Mouse (Mus musculus) intestine, embryonic 15.5 days (tissue): Measurements from ENCODE around the gene 1810009J06Rik. TPM values are rescaled to one million over a fixed set of nuclear protein-coding genes. Genes with fewer than 3 reads are reported as not detected.
"Not testable (repeated sequence)": the region's sequence is repeated elsewhere in the genome, so short reads cannot be mapped to it uniquely, and the experiment has no call there.

Experiments
- ATAC-seq: fragments of 200-750 bp; cut with Nextera tagmentation; 2 replicates; pipeline ENCODE4 v1.8.0; 2017; ENCODE audit warnings: moderate TSS enrichment, moderate library complexity
- H3K27ac ChIP-seq: fragments of 300-500 bp; sonication (generic); 2 replicates; pipeline ENCODE4 v1.5.1; 2015; ENCODE audit warnings: mild to moderate bottlenecking, inconsistent platforms
- H3K27me3 ChIP-seq: fragments of 300-500 bp; sonication (generic); replicated peaks from 2 replicates; pipeline ENCODE4 v1.6.1; 2015; ENCODE audit warnings: inconsistent platforms
- H3K36me3 ChIP-seq: fragments of 300-500 bp; sonication (generic); 2 replicates; pipeline ENCODE4 v1.6.1; 2015; ENCODE audit warnings: inconsistent platforms
- H3K4me1 ChIP-seq: fragments of 300-500 bp; sonication (generic); replicated peaks from 2 replicates; pipeline ENCODE4 v1.6.1; 2015; ENCODE audit warnings: inconsistent platforms
- H3K4me2 ChIP-seq: fragments of 300-500 bp; sonication (generic); replicated peaks from 2 replicates; pipeline ENCODE4 v1.6.1; 2015; ENCODE audit warnings: mild to moderate bottlenecking, inconsistent platforms
- H3K4me3 ChIP-seq: fragments of 300-500 bp; sonication (generic); replicated peaks from 2 replicates; pipeline ENCODE4 v1.5.1; 2015; ENCODE audit warnings: inconsistent platforms
- H3K9ac ChIP-seq: fragments of 300-500 bp; sonication (generic); 2 replicates; pipeline ENCODE4 v1.6.1; 2015; ENCODE audit warnings: inconsistent platforms
- H3K9me3 ChIP-seq: fragments of 300-500 bp; sonication (generic); 2 replicates; pipeline ENCODE4 v1.6.1; 2016; ENCODE audit warnings: inconsistent platforms
- WGBS: fragments of 180-500 bp; shearing (Covaris S2); methylation state at CpG from one replicate; pipeline ENCODE4 v1.1.7; 2015; 5-methylcytosine and 5-hydroxymethylcytosine counted together
- polyA plus RNA-seq: library from polyadenylated mRNA; unstranded; fragments of >200 nt; fragmentation: Nextera tagmentation; extraction: Ambion mirVana; gene quantifications from 2 replicates; pipeline ENCODE4 v1.2.1, GENCODE M21; 2015

The 1810009J06Rik gene
- 0.42 TPM in 1 of 2 replicates, not detected in the other for polyA plus RNA-seq

DNA sequence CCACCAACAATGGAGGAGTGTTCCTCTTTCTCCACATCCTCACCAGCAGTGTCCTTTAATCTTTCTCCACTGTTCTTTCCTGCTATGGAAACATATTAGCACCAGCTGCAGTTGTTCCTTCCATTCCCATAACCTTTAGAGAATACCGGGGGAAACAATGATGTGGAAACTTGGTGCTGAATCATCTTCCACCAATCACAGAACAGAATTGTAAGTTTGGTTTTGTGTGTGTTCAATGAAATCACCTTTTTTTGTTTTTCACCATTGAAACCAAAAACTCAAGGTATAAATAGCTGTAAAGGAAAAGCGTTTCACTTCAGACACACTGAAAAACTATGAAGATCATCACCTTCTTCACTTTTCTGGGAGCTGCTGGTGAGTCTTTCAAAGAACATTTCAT lies at the start of gene 1810009J06Rik:
Gene 1810009J06Rik, plus strand, starts transcription at position 301 of the 400 bp plus-strand sequence.
- not testable (repeated sequence) for ATAC-seq, H3K27me3 ChIP-seq

DNA sequence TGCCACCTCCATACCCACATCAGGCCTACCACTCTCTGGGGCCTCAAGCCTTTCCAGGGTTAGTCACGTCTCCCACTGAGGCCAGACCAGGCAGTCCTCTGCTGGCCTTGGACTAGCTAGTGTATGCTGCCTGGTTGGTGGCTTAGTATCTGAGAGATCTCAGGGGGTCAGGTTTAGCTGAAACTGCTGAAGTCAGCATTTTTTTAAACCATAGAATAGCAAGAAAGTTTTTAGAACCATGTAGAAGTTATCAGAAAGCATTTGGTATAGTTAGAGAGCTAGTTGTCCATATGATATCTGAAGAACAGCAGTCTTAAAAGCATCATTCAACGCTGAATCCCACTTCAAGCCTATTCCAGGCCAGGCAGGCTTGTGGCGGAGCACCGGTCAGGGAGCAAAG lies 44.6 kb upstream of the 1810009J06Rik start:
- H3K36me3 ChIP-seq, result no peaks in the 10 kb centered on the region
- ATAC-seq, result no peak
- H3K9me3 ChIP-seq, result no peaks in the 10 kb centered on the region
- 82% methylated on average over 4 of the region's 4 CpGs for WGBS
- H3K4me3 ChIP-seq, result no peak overlapping the region
- H3K4me1 ChIP-seq, result no peaks in the 10 kb centered on the region
- H3K9ac ChIP-seq, result no peak overlapping the region
- no peaks in the 10 kb centered on the region for H3K27me3 ChIP-seq
- H3K27ac ChIP-seq, result no peak overlapping the region
- no peak overlapping the region for H3K4me2 ChIP-seq

More for the DNA sequence above, at the start of gene 1810009J06Rik:
- H3K9ac ChIP-seq, H3K36me3 ChIP-seq, H3K4me1 ChIP-seq, H3K27ac ChIP-seq, H3K9me3 ChIP-seq, H3K4me3 ChIP-seq, H3K4me2 ChIP-seq: not testable (repeated sequence)
- WGBS, result 87% methylated on average over 2 of the region's 2 CpGs

DNA sequence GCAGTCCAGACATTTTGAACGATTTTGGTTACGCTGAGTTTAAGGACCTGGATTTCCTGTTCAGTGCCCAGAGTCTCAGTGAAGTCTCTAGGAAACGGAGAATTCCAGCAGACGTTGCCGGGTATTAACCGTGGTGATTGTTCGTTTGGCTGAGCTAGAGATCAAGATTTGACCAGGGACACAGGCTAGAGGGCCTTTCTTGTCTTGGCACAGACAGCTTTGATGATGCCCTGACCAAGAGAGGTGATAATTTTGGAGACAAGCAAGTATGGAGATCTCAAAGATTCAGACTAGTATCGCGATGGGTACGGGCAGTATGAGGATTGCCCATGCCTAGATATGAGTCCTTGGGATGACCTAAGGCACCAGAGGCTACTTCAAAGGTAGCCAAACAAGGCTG lies 24.1 kb upstream of the 1810009J06Rik start, which contains the start of gene 1700074P13Rik:
Gene 1700074P13Rik, minus strand, starts transcription at position 101 of the 400 bp plus-strand sequence.
- H3K27ac ChIP-seq, result no peak within 1 kb of the TSS
- H3K4me3 ChIP-seq, result no peak within 1 kb of the TSS
- WGBS, result 93% methylated on average over 10 of the region's 10 CpGs
- no peak within 1 kb of the TSS for H3K9ac ChIP-seq
- H3K36me3 ChIP-seq, result no peaks in the 10 kb centered on the region
- H3K4me1 ChIP-seq, result no peaks in the 10 kb centered on the region
- no peak for ATAC-seq
- H3K27me3 ChIP-seq, result no peaks in the 10 kb centered on the region
- H3K9me3 ChIP-seq, result no peaks in the 10 kb centered on the region
- H3K4me2 ChIP-seq, result no peak within 1 kb of the TSS

DNA sequence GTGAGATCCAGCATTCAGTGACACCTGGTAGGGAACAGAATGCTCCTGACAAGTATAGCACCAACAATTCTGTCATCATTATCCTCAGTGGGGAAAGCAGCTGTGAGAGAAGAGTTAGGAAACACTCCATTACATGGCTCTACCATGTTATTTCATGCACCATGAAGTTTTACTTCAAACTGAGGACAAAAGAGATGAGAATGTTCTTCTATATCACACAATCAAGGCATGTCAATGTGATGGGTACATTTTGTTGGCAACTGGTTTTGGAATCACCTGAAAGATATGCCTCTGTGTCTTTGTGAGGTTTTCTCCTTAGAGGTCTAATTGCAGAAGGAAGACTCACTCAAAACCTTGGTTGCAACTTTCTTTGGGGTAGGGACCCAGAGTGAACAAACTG lies 12.8 kb upstream of the 1810009J06Rik start, which contains the start of gene Gm4744:
Gene Gm4744, minus strand, starts transcription at position 101 of the 400 bp plus-strand sequence.
- no peak for ATAC-seq
- H3K4me3 ChIP-seq, result no peak within 1 kb of the TSS
- H3K36me3 ChIP-seq, result no peaks in the 10 kb centered on the region
- H3K4me2 ChIP-seq, result no peak within 1 kb of the TSS
- no peaks in the 10 kb centered on the region for H3K9me3 ChIP-seq
- no peaks in the 10 kb centered on the region for H3K4me1 ChIP-seq
- no peak within 1 kb of the TSS for H3K9ac ChIP-seq
- no peaks in the 10 kb centered on the region for H3K27me3 ChIP-seq
- H3K27ac ChIP-seq, result no peak within 1 kb of the TSS

DNA sequence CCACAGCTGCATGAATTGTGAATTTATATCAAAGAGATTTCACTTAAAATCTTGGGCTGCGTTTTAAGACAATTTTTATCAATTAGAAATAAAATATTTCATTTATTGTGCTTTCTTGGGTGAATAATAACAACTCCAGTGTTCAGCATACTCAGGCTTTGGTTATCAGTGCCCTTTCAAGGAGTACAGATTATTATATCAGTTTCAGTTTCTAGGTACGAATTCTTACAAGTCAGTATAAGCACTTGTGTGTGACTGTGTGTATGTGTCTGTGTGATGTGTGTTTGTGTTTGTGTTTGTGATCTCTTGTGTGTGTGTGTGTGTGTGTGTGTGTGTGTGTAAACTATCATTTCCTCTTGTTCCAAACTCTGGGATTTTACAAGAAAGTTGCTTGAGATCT lies 10.8 kb upstream of the 1810009J06Rik start:
- Histone ChIP-seq H3K9me3 (no peaks in the 10 kb centered on the region), H3K36me3 (no peaks in the 10 kb centered on the region), H3K9ac (no peak overlapping the region), H3K27me3 (no peaks in the 10 kb centered on the region), H3K4me2 (no peak overlapping the region), H3K4me3 (no peak overlapping the region), H3K4me1 (no peaks in the 10 kb centered on the region), H3K27ac (no peak overlapping the region)
- no peak for ATAC-seq
- 56% methylated on average over 2 of the region's 2 CpGs for WGBS

DNA sequence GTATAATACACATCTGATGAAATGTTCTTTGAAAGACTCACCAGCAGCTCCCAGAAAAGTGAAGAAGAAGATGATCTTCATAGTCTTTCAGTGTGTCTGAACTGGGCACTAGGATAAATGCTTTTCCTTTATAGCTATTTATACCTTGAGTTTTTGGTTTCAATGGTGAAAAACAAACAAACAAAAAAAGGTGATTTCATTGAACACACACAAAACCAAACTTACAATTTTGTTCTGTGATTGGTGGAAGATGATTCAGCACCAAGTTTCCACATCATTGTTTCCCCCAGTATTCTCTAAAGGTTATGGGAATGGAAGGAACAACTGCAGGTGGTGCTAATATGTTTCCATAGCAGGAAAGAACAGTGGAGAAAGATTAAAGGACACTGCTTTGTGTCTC lies 34.8 kb downstream of the 1810009J06Rik start, which contains the start of gene Gm2663:
Gene Gm2663, minus strand, starts transcription at position 101 of the 400 bp plus-strand sequence.
- not testable (repeated sequence) for H3K4me2 ChIP-seq, H3K4me1 ChIP-seq, H3K36me3 ChIP-seq, H3K4me3 ChIP-seq, H3K9ac ChIP-seq, ATAC-seq, H3K9me3 ChIP-seq, H3K27me3 ChIP-seq, H3K27ac ChIP-seq

DNA sequence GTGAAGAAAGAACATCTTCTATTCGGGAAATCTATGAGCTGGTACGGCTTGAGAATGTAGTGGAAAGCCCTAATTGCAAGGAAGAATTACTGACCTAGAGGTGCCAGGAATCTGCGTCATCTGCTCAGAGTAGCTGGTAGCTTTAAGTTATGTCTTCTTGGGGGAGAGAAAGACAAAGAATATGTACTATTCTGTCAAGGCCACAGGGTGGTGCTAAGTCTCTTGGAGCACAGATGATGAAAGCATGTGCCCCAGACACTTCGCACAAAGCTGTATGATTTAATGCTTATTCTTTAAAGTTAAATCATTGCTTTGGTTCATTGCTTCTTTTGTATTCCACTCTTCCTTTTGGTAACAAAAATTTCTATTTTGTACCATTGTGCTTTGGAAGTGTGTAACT lies 50.5 kb downstream of the 1810009J06Rik start:
- Histone ChIP-seq H3K9me3 (no peaks in the 10 kb centered on the region), H3K36me3 (no peaks in the 10 kb centered on the region), H3K4me2 (no peak overlapping the region), H3K27me3 (no peaks in the 10 kb centered on the region), H3K4me3 (no peak overlapping the region), H3K27ac (no peak overlapping the region), H3K4me1 (no peaks in the 10 kb centered on the region), H3K9ac (no peak overlapping the region)
- no peak for ATAC-seq
- WGBS, result 76% methylated on average over 4 of the region's 4 CpGs

Other genes starting within 250 kb of the 1810009J06Rik start
- not detected in 2 replicates for gene Moxd2, start 77.3 kb upstream of the 1810009J06Rik start, polyA plus RNA-seq
- gene Prss58, start 64.4 kb upstream of the 1810009J06Rik start, polyA plus RNA-seq, result not detected in 2 replicates
- gene 1700074P13Rik, start 24.2 kb upstream of the 1810009J06Rik start, polyA plus RNA-seq, result not detected in 2 replicates
- gene Gm4744, start 12.9 kb upstream of the 1810009J06Rik start, polyA plus RNA-seq, result not detected in 2 replicates
- gene Gm2663, start 34.7 kb downstream of the 1810009J06Rik start, polyA plus RNA-seq, result 0.62 and 1.1 TPM in 2 replicates
- gene 2210010C04Rik, start 70.8 kb downstream of the 1810009J06Rik start, polyA plus RNA-seq, result 1.5 and 4.1 TPM in 2 replicates